Mouse (Mus musculus): Measurements from ENCODE around the gene March4. TPM values are rescaled to one million over a fixed set of nuclear protein-coding genes. Genes with fewer than 3 reads are reported as not detected.

March4 gene
- polyA plus RNA-seq, 1 experiment from 2014 or later, result 3.1 TPM

DNA sequence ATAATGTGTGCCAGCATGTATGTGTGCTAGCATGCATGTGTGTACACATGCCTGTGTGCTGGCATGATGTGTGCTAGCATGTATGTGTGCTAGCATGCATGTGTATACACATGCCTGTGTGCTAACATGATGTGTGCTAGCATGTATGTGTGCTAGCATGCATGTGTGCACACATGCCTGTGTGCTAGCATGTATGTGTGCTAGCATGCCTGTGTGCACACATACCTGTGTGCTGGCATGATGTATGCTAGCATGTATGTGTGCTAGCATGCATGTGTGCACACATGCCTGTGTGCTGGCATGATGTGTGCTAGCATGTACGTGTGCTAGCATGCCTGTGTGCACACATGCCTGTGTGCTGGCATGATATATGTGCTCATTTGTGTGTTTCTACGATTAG lies 67.7 kb downstream of the March4 start:
- DNase-seq (ENCODE audit: low spot score) (no peak), ATAC-seq (ENCODE audit: insufficient read depth, low FRiP score, low TSS enrichment) (no peak)
- Histone ChIP-seq H3K4me2 (ENCODE audit: low read depth) (no peak overlapping the region), H3K9me3 (ENCODE audit: control insufficient read depth, low read length) (no peaks in the 10 kb centered on the region), H3K27ac (ENCODE audit: low read depth, low read length) (no peak overlapping the region), H3K4me3 (ENCODE audit: low read depth, low read length) (no peak overlapping the region), H3K4me1 (ENCODE audit: control insufficient read depth, insufficient read depth, low read length) (no peaks in the 10 kb centered on the region), H3K36me3 (ENCODE audit: control insufficient read depth, insufficient read depth, low read length) (no peaks in the 10 kb centered on the region), H3K9ac (ENCODE audit: low read length) (no peak overlapping the region), H3K27me3 (ENCODE audit: control insufficient read depth, insufficient read depth, low read length) (no peaks in the 10 kb centered on the region)
- 87% methylated on average over 2 of the region's 2 CpGs for WGBS

DNA sequence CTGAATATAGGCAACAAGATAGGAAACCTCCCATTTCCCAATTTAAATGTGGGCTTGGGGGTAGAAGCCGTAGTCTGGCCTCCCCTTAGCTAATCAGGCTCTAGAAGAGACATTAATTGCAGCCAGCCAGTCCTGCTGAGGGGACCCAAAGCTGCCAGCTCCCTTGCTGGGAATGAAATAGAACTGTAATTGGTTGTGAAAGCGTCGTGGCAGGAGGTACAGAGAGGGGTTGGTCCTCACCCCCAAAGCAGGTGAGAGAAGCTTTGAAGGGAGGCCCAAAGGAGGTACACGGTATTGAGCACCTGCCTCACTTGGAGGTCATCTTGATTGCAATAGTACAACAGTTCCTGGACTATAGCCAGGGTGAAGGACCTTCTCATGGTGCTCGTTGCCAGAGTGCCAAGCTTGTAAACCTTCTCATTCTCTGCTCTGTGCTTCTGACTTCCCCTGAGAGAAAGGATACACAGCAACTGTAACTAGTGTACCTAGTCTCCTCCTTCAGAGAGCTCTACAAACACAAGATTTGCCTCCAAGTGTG lies 68.2 kb downstream of the March4 start:
- 73% methylated on average over 5 of the region's 5 CpGs for WGBS
- no peaks in the 10 kb centered on the region for H3K4me1 ChIP-seq (ENCODE audit: control insufficient read depth, insufficient read depth, low read length)
- no peaks in the 10 kb centered on the region for H3K9me3 ChIP-seq (ENCODE audit: control insufficient read depth, low read length)
- H3K27ac ChIP-seq (ENCODE audit: low read depth, low read length), result no peak overlapping the region
- no peaks in the 10 kb centered on the region for H3K36me3 ChIP-seq (ENCODE audit: control insufficient read depth, insufficient read depth, low read length)
- no peak for DNase-seq (ENCODE audit: low spot score)
- H3K4me2 ChIP-seq (ENCODE audit: low read depth), result no peak overlapping the region
- no peak overlapping the region for H3K9ac ChIP-seq (ENCODE audit: low read length)
- no peak overlapping the region for H3K4me3 ChIP-seq (ENCODE audit: low read depth, low read length)
- H3K27me3 ChIP-seq (ENCODE audit: control insufficient read depth, insufficient read depth, low read length), result no peaks in the 10 kb centered on the region
- no peak for ATAC-seq (ENCODE audit: insufficient read depth, low FRiP score, low TSS enrichment)

DNA sequence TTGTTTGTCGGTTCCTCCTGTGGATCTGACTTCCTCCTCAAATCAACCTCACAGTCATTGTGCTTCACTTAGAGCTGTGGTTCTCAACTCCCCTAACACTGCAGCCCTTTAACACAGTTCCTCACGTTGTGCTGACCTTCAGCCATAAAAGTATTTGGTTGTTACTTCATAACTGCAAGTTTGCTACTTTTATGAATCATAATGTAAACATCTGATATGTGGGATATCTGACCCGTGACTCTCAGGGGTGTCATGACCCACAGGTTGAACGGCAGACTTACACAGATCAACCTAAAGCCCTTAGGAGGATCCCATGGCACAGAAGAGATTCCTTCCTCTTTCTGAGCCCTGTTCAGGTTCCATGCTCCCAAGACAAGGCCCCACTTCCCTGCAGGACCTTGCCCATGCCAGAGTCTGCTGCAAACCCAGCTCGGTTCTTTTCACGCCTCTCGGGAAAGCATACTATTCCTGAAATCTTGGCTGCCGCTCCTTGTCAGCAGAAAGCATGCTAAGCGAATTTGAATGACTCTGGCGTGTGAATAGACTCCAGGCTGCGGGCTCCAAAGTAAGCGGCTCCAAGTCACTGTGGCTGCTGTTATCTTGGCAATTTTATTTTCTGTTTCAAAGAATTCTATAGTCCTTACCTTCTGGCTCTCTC lies 71.7 kb downstream of the March4 start:
- Histone ChIP-seq H3K4me3 (ENCODE audit: low read depth, low read length) (no peak overlapping the region), H3K4me2 (ENCODE audit: low read depth) (no peak overlapping the region), H3K27me3 (ENCODE audit: control insufficient read depth, insufficient read depth, low read length) (no peaks in the 10 kb centered on the region), H3K36me3 (ENCODE audit: control insufficient read depth, insufficient read depth, low read length) (no peaks in the 10 kb centered on the region), H3K9me3 (ENCODE audit: control insufficient read depth, low read length) (no peaks in the 10 kb centered on the region), H3K9ac (ENCODE audit: low read length) (no peak overlapping the region), H3K27ac (ENCODE audit: low read depth, low read length) (no peak overlapping the region), H3K4me1 (ENCODE audit: control insufficient read depth, insufficient read depth, low read length) (no peaks in the 10 kb centered on the region)
- no peak for DNase-seq (ENCODE audit: low spot score)
- WGBS, result 60% methylated on average over 12 of the region's 12 CpGs
- ATAC-seq (ENCODE audit: insufficient read depth, low FRiP score, low TSS enrichment), result no peak

DNA sequence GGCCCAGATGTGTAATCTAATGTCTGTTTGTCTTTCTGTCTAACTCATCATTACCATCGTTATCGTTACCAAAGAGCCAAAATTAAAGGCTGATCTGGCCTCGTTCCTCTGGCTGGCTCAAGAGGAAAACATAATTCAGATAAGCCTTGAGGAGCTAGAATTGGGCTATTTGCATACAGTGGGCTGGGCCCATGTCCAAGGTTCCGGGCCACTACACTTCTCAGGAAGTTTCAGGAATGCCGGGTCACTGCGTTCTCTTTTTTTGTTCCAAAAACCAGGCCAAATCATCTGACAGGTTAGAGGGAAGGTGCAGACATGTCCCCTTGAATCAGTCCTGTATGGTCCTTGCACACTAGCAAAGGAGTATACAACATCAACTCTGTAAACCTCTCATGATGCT lies 74.2 kb downstream of the March4 start:
- ATAC-seq (ENCODE audit: insufficient read depth, low FRiP score, low TSS enrichment) (no peak), DNase-seq (ENCODE audit: low spot score) (no peak)
- no peaks in the 10 kb centered on the region for H3K9me3 ChIP-seq (ENCODE audit: control insufficient read depth, low read length)
- no peak overlapping the region for H3K4me3 ChIP-seq (ENCODE audit: low read depth, low read length)
- no peaks in the 10 kb centered on the region for H3K36me3 ChIP-seq (ENCODE audit: control insufficient read depth, insufficient read depth, low read length)
- no peak overlapping the region for H3K4me2 ChIP-seq (ENCODE audit: low read depth)
- no peak overlapping the region for H3K27ac ChIP-seq (ENCODE audit: low read depth, low read length)
- H3K27me3 ChIP-seq (ENCODE audit: control insufficient read depth, insufficient read depth, low read length), result no peaks in the 10 kb centered on the region
- no peak overlapping the region for H3K9ac ChIP-seq (ENCODE audit: low read length)
- 85% methylated on average over 6 of the region's 6 CpGs for WGBS
- no peaks in the 10 kb centered on the region for H3K4me1 ChIP-seq (ENCODE audit: control insufficient read depth, insufficient read depth, low read length)

DNA sequence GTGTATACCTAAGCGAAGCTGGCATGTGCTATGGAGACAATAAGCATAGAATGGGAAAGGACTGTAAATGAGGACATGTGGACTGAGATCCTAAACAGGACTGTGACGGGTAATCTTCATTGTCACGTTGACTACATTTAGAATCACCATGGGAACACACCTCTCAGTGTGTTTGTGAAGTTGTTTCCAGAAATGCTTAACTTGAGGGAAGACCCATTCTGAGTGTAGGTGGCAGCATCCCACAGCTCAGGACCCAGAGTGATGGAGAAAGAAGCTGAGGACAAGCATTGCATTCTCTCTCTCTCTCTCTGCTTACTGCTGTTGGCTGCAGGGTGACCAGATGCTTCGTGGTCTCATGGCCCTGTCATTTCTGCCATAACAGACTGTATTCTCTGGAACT lies 79.1 kb downstream of the March4 start:
- H3K9ac ChIP-seq (ENCODE audit: low read length), result no peak overlapping the region
- no peaks in the 10 kb centered on the region for H3K4me1 ChIP-seq (ENCODE audit: control insufficient read depth, insufficient read depth, low read length)
- no peak for ATAC-seq (ENCODE audit: insufficient read depth, low FRiP score, low TSS enrichment)
- no peaks in the 10 kb centered on the region for H3K36me3 ChIP-seq (ENCODE audit: control insufficient read depth, insufficient read depth, low read length)
- no peaks in the 10 kb centered on the region for H3K27me3 ChIP-seq (ENCODE audit: control insufficient read depth, insufficient read depth, low read length)
- H3K4me3 ChIP-seq (ENCODE audit: low read depth, low read length), result no peak overlapping the region
- no peaks in the 10 kb centered on the region for H3K9me3 ChIP-seq (ENCODE audit: control insufficient read depth, low read length)
- 88% methylated on average over 4 of the region's 4 CpGs for WGBS
- DNase-seq (ENCODE audit: low spot score), result no peak
- no peak overlapping the region for H3K4me2 ChIP-seq (ENCODE audit: low read depth)
- no peak overlapping the region for H3K27ac ChIP-seq (ENCODE audit: low read depth, low read length)

DNA sequence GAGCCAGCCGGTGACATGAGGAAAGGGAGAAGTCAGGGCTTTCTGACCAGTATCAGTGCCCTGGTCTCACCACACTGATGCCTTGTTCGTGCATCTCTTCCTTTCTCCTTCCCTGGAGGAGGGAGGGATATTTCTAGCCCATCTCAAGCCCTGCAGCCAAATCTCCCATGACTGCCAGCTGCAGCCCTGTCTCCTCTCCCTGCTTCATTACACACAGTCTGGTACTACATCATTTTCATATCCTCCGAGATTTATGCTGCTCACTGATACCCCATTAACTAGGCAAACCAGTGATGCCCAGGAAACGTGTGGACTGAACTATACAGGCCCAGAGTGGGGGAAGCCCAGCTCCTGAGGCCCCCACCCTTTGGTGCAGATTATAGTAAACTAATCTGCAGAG lies 80.8 kb downstream of the March4 start:
- Histone ChIP-seq H3K27me3 (ENCODE audit: control insufficient read depth, insufficient read depth, low read length) (no peaks in the 10 kb centered on the region), H3K27ac (ENCODE audit: low read depth, low read length) (peak overlapping the region; percentile 24; the same call in 1 of the 2 replicates), H3K4me3 (ENCODE audit: low read depth, low read length) (no peak overlapping the region), H3K4me2 (ENCODE audit: low read depth) (no peak overlapping the region), H3K36me3 (ENCODE audit: control insufficient read depth, insufficient read depth, low read length) (no peaks in the 10 kb centered on the region), H3K9me3 (ENCODE audit: control insufficient read depth, low read length) (no peaks in the 10 kb centered on the region), H3K9ac (ENCODE audit: low read length) (no peak overlapping the region), H3K4me1 (ENCODE audit: control insufficient read depth, insufficient read depth, low read length) (no peaks in the 10 kb centered on the region)
- 67% methylated on average over 4 of the region's 4 CpGs for WGBS
- DNase-seq (ENCODE audit: low spot score) (no peak), ATAC-seq (ENCODE audit: insufficient read depth, low FRiP score, low TSS enrichment) (peak; percentile 72)

DNA sequence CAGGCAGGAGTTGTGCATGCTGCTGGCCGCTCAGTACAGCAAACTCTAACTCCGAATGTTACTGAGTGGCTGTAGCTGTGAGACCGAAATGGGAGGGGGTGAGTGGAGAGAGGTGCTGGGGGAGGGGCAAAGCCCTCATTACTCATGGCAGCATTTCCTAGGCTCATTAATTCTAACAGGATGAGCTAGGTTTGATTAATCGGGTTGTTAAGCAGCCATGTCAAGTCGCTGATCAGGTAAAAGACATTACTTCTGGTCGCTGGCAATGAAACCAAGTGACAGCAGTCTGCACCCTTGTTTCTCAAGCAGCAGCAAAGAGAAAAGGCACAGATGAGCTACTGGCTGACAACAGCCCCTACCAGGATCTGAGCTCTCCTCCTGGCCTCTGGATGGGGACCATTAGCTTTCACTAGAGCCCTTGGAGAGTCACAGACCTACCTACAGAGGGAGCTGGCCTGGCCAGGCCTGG lies 82.0 kb downstream of the March4 start:
- H3K4me3 ChIP-seq (ENCODE audit: low read depth, low read length), result no peak overlapping the region
- no peak overlapping the region for H3K9ac ChIP-seq (ENCODE audit: low read length)
- no peaks in the 10 kb centered on the region for H3K4me1 ChIP-seq (ENCODE audit: control insufficient read depth, insufficient read depth, low read length)
- H3K27ac ChIP-seq (ENCODE audit: low read depth, low read length), result no peak overlapping the region
- no peaks in the 10 kb centered on the region for H3K9me3 ChIP-seq (ENCODE audit: control insufficient read depth, low read length)
- no peak overlapping the region for H3K4me2 ChIP-seq (ENCODE audit: low read depth)
- WGBS, result 69% methylated on average over 6 of the region's 6 CpGs
- ATAC-seq (ENCODE audit: insufficient read depth, low FRiP score, low TSS enrichment) (no peak; the same call in 1 of the 2 replicates), DNase-seq (ENCODE audit: low spot score) (peak; percentile 17)
- H3K27me3 ChIP-seq (ENCODE audit: control insufficient read depth, insufficient read depth, low read length), result no peaks in the 10 kb centered on the region
- no peaks in the 10 kb centered on the region for H3K36me3 ChIP-seq (ENCODE audit: control insufficient read depth, insufficient read depth, low read length)

DNA sequence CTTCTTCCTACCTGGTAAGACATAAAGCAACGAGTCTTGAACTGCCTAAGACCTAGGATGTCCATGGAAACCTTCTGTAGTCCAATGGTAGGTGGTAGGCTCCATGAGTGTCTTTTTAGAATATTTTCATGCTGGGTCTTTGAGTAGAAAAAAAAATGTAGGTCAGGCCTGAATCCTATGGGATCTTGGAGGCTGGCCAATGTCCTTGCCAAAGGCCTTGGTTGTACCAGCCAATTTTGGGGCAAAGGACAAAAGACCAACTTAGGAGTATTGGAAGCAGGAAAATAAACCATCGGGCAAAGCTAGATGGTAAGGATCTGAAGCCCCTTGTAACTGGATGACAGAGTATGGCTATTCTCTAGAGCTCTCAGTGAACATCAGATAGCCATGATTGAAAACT lies 83.9 kb downstream of the March4 start:
- H3K9me3 ChIP-seq (ENCODE audit: control insufficient read depth, low read length), result no peaks in the 10 kb centered on the region
- no peak overlapping the region for H3K4me2 ChIP-seq (ENCODE audit: low read depth)
- no peak overlapping the region for H3K4me3 ChIP-seq (ENCODE audit: low read depth, low read length)
- no peak for DNase-seq (ENCODE audit: low spot score)
- no peak overlapping the region for H3K27ac ChIP-seq (ENCODE audit: low read depth, low read length)
- 89% methylated on average over 2 of the region's 2 CpGs for WGBS
- no peaks in the 10 kb centered on the region for H3K4me1 ChIP-seq (ENCODE audit: control insufficient read depth, insufficient read depth, low read length)
- H3K9ac ChIP-seq (ENCODE audit: low read length), result no peak overlapping the region
- no peaks in the 10 kb centered on the region for H3K27me3 ChIP-seq (ENCODE audit: control insufficient read depth, insufficient read depth, low read length)
- no peaks in the 10 kb centered on the region for H3K36me3 ChIP-seq (ENCODE audit: control insufficient read depth, insufficient read depth, low read length)
- ATAC-seq (ENCODE audit: insufficient read depth, low FRiP score, low TSS enrichment), result no peak

DNA sequence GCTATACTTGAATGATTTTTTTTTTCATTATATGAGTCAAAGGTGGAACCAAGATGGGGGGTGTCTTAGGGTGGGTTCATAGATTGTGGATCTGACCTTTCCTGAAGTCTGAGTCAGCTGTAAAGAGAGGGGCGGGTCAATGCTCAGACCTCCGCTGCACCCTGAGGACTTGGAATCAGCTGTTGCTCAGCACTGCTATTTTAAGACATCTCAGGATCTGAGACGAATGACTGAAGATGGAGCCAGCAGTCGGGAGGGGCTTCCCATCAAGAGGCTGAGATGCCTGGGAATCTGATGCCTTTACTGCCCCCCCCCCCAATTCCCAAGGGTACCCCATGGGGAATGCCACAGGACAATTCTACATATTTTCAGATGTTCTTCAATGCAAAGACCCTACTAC lies 85.9 kb downstream of the March4 start:
- Histone ChIP-seq H3K9ac (ENCODE audit: low read length) (no peak overlapping the region), H3K27me3 (ENCODE audit: control insufficient read depth, insufficient read depth, low read length) (no peaks in the 10 kb centered on the region), H3K27ac (ENCODE audit: low read depth, low read length) (no peak overlapping the region), H3K36me3 (ENCODE audit: control insufficient read depth, insufficient read depth, low read length) (no peaks in the 10 kb centered on the region), H3K9me3 (ENCODE audit: control insufficient read depth, low read length) (no peaks in the 10 kb centered on the region), H3K4me1 (ENCODE audit: control insufficient read depth, insufficient read depth, low read length) (no peaks in the 10 kb centered on the region), H3K4me2 (ENCODE audit: low read depth) (no peak overlapping the region), H3K4me3 (ENCODE audit: low read depth, low read length) (no peak overlapping the region)
- DNase-seq (ENCODE audit: low spot score), result peak; percentile 9
- WGBS, result 63% methylated on average over 4 of the region's 4 CpGs
- no peak for ATAC-seq (ENCODE audit: insufficient read depth, low FRiP score, low TSS enrichment)
